Mouse (Mus musculus) forebrain, postnatal 0 days (tissue): ENCODE measurements at regions not wholly inside any gene's neighbourhood (a gene's known extent, or its start where the extent isn't known, plus 50 kb on each side); places are given as distances from the start of the nearest gene placed in this dataset.
"Not testable (repeated sequence)": the region's sequence is repeated elsewhere in the genome, so short reads cannot be mapped to it uniquely, and the experiment has no call there.

Experiments used
- ATAC-seq: fragments of 200-750 bp; cut with Nextera tagmentation; 2 replicates; pipeline ENCODE4 v1.8.0; 2017; ENCODE audit warnings: mild to moderate bottlenecking, moderate library complexity
- DNase-seq: peaks from one replicate; pipeline ENCODE4 v3.0.0-alpha.2; 2015
- H3K27ac ChIP-seq: fragments of 300-500 bp; sonication (generic); 2 replicates; pipeline ENCODE4 v1.5.1; 2014; ENCODE audit warnings: low read depth, mild to moderate bottlenecking, antibody characterized with exemption, low read length, moderate library complexity, mixed read lengths
- H3K27me3 ChIP-seq: fragments of 300-500 bp; sonication (generic); 2 replicates; pipeline ENCODE4 v1.6.1; 2014; ENCODE audit warnings: mild to moderate bottlenecking, low read length, mixed read lengths; ENCODE audit not compliant: insufficient read depth
- H3K36me3 ChIP-seq: fragments of 300-500 bp; sonication (generic); 2 replicates; pipeline ENCODE4 v1.6.1; 2014; ENCODE audit warnings: mild to moderate bottlenecking, moderate library complexity; ENCODE audit not compliant: insufficient read depth
- H3K4me1 ChIP-seq: fragments of 300-500 bp; sonication (generic); 2 replicates; pipeline ENCODE4 v1.6.1; 2014; ENCODE audit warnings: antibody characterized with exemption; ENCODE audit not compliant: insufficient read depth
- H3K4me2 ChIP-seq: fragments of 300-500 bp; sonication (generic); 2 replicates; pipeline ENCODE4 v1.6.1; 2014; ENCODE audit warnings: low read depth, mild to moderate bottlenecking, moderate library complexity
- H3K4me3 ChIP-seq: fragments of 300-500 bp; sonication (generic); 2 replicates; pipeline ENCODE4 v1.5.1; 2014; ENCODE audit warnings: low read depth, low read length, mixed read lengths
- H3K9ac ChIP-seq: fragments of 300-500 bp; sonication (generic); 2 replicates; pipeline ENCODE4 v1.6.1; 2014; ENCODE audit warnings: mild to moderate bottlenecking
- H3K9me3 ChIP-seq: fragments of 300-500 bp; sonication (generic); 2 replicates; pipeline ENCODE4 v1.6.1; 2016; ENCODE audit warnings: low read length
- CTCF ChIP-seq: sonication (generic); IDR thresholded peaks from 2 replicates; pipeline ENCODE4 v1.5.1; 2016; ENCODE audit warnings: antibody characterized with exemption, control low read depth, low read depth
- WGBS: fragments of 180-500 bp; shearing (Covaris S2); extraction: QIAGEN DNeasy Blood & Tissue Kit; methylation state at CpG from one replicate; pipeline ENCODE4 v1.1.7; 2014; 5-methylcytosine and 5-hydroxymethylcytosine counted together

GRCm38 (mm10) chr12:92887747-92888146 is 1038.8 kb upstream of the Sel1l start:
- H3K4me1 ChIP-seq, result no peaks in the 10 kb centered on the region
- ATAC-seq (no peak), DNase-seq (no peak)
- no peaks in the 10 kb centered on the region for H3K36me3 ChIP-seq
- H3K27me3 ChIP-seq, result no peaks in the 10 kb centered on the region
- no peak overlapping the region for H3K4me3 ChIP-seq
- no peak for TF ChIP-seq CTCF
- H3K9me3 ChIP-seq, result 0 out of 2 replicates have a peak, but pooled peaks cover 7% of the 10 kb centered on the region
- no peak overlapping the region for H3K4me2 ChIP-seq
- no peak overlapping the region for H3K9ac ChIP-seq
- no peak overlapping the region for H3K27ac ChIP-seq
- WGBS, result 93% methylated on average over 3 of the region's 3 CpGs

GRCm38 (mm10) chr12:92886394-92887075 is 1037.6 kb upstream of the Sel1l start:
- H3K4me1 ChIP-seq, H3K4me3 ChIP-seq, H3K27ac ChIP-seq, H3K36me3 ChIP-seq, H3K27me3 ChIP-seq, H3K4me2 ChIP-seq, H3K9ac ChIP-seq, ATAC-seq, H3K9me3 ChIP-seq, DNase-seq: not testable (repeated sequence)
- 93% methylated on average over 20 of the region's 20 CpGs for WGBS

DNA sequence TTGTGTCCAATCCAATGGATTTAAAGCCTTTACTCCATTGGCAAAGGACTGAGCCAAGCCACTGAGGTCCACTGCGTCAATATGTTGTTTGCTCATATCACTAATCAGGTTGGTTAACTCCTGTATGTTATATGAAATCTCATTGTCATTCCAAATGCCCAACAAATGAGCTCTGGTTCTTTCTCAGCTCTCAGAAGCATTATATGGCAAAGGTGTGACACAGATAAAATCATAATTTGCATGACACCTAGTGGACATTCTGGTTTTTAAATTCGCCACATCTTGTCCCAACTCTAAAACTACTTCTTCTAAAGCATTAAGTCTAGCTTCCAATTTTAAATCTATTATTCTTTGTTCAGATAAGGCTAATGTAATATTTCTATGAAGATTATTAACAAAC is 1035.1 kb upstream of the Sel1l start:
- not testable (repeated sequence) for H3K36me3 ChIP-seq, DNase-seq, H3K9ac ChIP-seq, H3K4me2 ChIP-seq, H3K4me1 ChIP-seq, H3K27me3 ChIP-seq, H3K27ac ChIP-seq, ATAC-seq, H3K4me3 ChIP-seq, H3K9me3 ChIP-seq
- WGBS, result 97% methylated on average over 2 of the region's 2 CpGs

- H3K36me3 ChIP-seq, H3K4me2 ChIP-seq, DNase-seq, H3K9me3 ChIP-seq, ATAC-seq, H3K9ac ChIP-seq, H3K4me1 ChIP-seq, H3K27me3 ChIP-seq, H3K27ac ChIP-seq, H3K4me3 ChIP-seq: not testable (repeated sequence)
- no CpG with 5 or more reads among the region's 8 CpGs for WGBS
Measured at GRCm38 (mm10) chr12:92883091-92883490, 1034.1 kb upstream of the Sel1l start.

GRCm38 (mm10) chr12:92882540-92882939 is 1033.6 kb upstream of the Sel1l start:
- ATAC-seq, result not testable (repeated sequence)

GRCm38 (mm10) chr12:92873602-92874001 is 1024.6 kb upstream of the Sel1l start:
- H3K27me3 ChIP-seq, result no peaks in the 10 kb centered on the region
- H3K4me1 ChIP-seq, result no peaks in the 10 kb centered on the region
- H3K9me3 ChIP-seq, result no peaks in the 10 kb centered on the region
- H3K9ac ChIP-seq, result no peak overlapping the region
- H3K4me2 ChIP-seq, result no peak overlapping the region
- H3K4me3 ChIP-seq, result no peak overlapping the region
- DNase-seq (no peak), ATAC-seq (no peak)
- WGBS, result 94% methylated on average over 3 of the region's 3 CpGs
- no peak overlapping the region for H3K27ac ChIP-seq
- no peak for TF ChIP-seq CTCF
- H3K36me3 ChIP-seq, result no peaks in the 10 kb centered on the region

More at GRCm38 (mm10) chr12:92882540-92882939, 1033.6 kb upstream of the Sel1l start:
- H3K9ac ChIP-seq, H3K36me3 ChIP-seq, H3K4me3 ChIP-seq, H3K27ac ChIP-seq, H3K4me2 ChIP-seq, H3K4me1 ChIP-seq, H3K27me3 ChIP-seq, H3K9me3 ChIP-seq, DNase-seq: not testable (repeated sequence)
- WGBS, result 95% methylated on average over 7 of the region's 11 CpGs

DNA sequence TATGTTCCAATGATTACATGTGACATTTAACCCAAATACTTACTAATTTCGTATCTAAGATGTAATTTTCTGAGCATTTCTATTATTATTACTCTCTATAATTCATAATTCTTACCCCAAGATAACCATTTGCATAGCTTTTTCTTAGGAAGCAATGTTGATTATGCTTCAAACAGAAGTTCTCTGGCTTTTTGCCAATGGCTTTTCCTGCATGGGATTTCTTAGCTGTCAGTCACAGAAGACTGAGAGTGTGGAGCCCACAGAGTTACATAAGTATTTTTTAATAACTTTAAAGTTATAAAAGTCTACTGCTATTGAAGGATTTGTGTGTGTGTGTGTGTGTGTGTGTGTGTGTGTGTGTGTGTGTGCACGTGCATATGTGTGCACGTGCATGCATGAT is 1020.4 kb upstream of the Sel1l start:
- DNase-seq (no peak), ATAC-seq (no peak)
- Histone ChIP-seq H3K4me1 (no peaks in the 10 kb centered on the region), H3K27ac (no peak overlapping the region), H3K9ac (no peak overlapping the region), H3K9me3 (no peaks in the 10 kb centered on the region), H3K36me3 (no peaks in the 10 kb centered on the region), H3K4me2 (no peak overlapping the region), H3K4me3 (no peak overlapping the region), H3K27me3 (no peaks in the 10 kb centered on the region)
- 82% methylated on average over 3 of the region's 3 CpGs for WGBS
- no peak for TF ChIP-seq CTCF
